Mouse (Mus musculus) MEL (cell line): ENCODE data around the gene Tfdp2. TPM values are rescaled to one million over a fixed set of nuclear protein-coding genes. Genes with fewer than 3 reads are reported as not detected.

Experiments used
- DNase-seq: peaks from one replicate; pipeline ENCODE4 v3.0.0; 2011; ENCODE audit warnings: low read depth, low spot score
- H3K27ac ChIP-seq: 2 replicates; pipeline ENCODE4 v1.5.1; 2012; ENCODE audit warnings: low read depth, mild to moderate bottlenecking, control low read depth, low read length, moderate library complexity; ENCODE audit not compliant: control insufficient read depth
- H3K27me3 ChIP-seq, 2 experiments: fragments of 150-350 bp in 1 of 2; sonication (generic) in 1 of 2; 2 replicates each; pipeline ENCODE4 v1.6.1; 2012; ENCODE audit warnings: low read length in 2 of 2, mild to moderate bottlenecking in 2 of 2, improper control_type of control experiment in 1 of 2, moderate library complexity in 1 of 2; ENCODE audit not compliant: insufficient read depth in 2 of 2, control insufficient read depth in 1 of 2
- H3K36me3 ChIP-seq, 2 experiments: 2 replicates each; pipeline ENCODE4 v1.6.1; 2012 to 2014; ENCODE audit warnings: low read length in 2 of 2, improper control_type of control experiment in 1 of 2, inconsistent platforms in 1 of 2, mild to moderate bottlenecking in 1 of 2; ENCODE audit not compliant: insufficient read depth in 2 of 2, control insufficient read depth in 1 of 2
- H3K4me1 ChIP-seq, 2 experiments: fragments of 150-350 bp in 1 of 2; sonication (generic) in 1 of 2; 2 replicates each; pipeline ENCODE4 v1.6.1; 2012; ENCODE audit warnings: low read length in 2 of 2, improper control_type of control experiment in 1 of 2, mild to moderate bottlenecking in 1 of 2; ENCODE audit not compliant: insufficient read depth in 2 of 2, control insufficient read depth in 1 of 2
- H3K4me3 ChIP-seq, 2 experiments: fragments of 150-350 bp in 1 of 2; sonication (generic) in 1 of 2; 2 replicates each; pipeline ENCODE4 v1.5.1; 2012; ENCODE audit warnings: low read depth in 2 of 2, low read length in 2 of 2, mild to moderate bottlenecking in 2 of 2, moderate library complexity in 2 of 2, control low read depth in 1 of 2, improper control_type of control experiment in 1 of 2; ENCODE audit not compliant: control insufficient read depth in 1 of 2, insufficient read depth in 1 of 2
- H3K79me2 ChIP-seq: 2 replicates; pipeline ENCODE4 v1.6.1; 2012; ENCODE audit warnings: mild to moderate bottlenecking, low read length, moderate library complexity; ENCODE audit not compliant: control insufficient read depth, poor library complexity, insufficient read depth
- H3K9ac ChIP-seq: 2 replicates; pipeline ENCODE4 v1.6.1; 2012; ENCODE audit warnings: low read depth, mild to moderate bottlenecking, control low read depth, low read length, moderate library complexity; ENCODE audit not compliant: control insufficient read depth, poor library complexity, severe bottlenecking
- H3K9me3 ChIP-seq: fragments of 150-350 bp; sonication (generic); replicated peaks from 2 replicates; pipeline ENCODE4 v1.6.1; 2012; ENCODE audit warnings: mild to moderate bottlenecking, low read length, improper control_type of control experiment, moderate library complexity; ENCODE audit not compliant: insufficient read depth
- BHLHE40 ChIP-seq: IDR thresholded peaks from 2 replicates; pipeline ENCODE4 v1.6.1; 2012; ENCODE audit warnings: low read depth, mild to moderate bottlenecking, inconsistent platforms, low read length, improper control_type of control experiment, borderline replicate concordance
- CHD2 ChIP-seq: IDR thresholded peaks from 2 replicates; pipeline ENCODE4 v1.6.1; 2011; ENCODE audit warnings: low read length, improper control_type of control experiment
- ETS1 ChIP-seq: IDR thresholded peaks from 2 replicates; pipeline ENCODE4 v1.6.1; 2012; ENCODE audit warnings: low read depth, mild to moderate bottlenecking, inconsistent platforms, low read length, improper control_type of control experiment, moderate library complexity
- GABPA ChIP-seq: IDR thresholded peaks from 2 replicates; pipeline ENCODE4 v1.6.1; 2012; ENCODE audit warnings: low read depth, mild to moderate bottlenecking, inconsistent platforms, low read length, improper control_type of control experiment, moderate library complexity
- GATA1 ChIP-seq: IDR thresholded peaks from 2 replicates; pipeline ENCODE4 v1.6.1; 2011; ENCODE audit warnings: low read depth, low read length, improper control_type of control experiment
- HCFC1 ChIP-seq: IDR thresholded peaks from 2 replicates; pipeline ENCODE4 v1.6.1; 2012; ENCODE audit warnings: low read depth, mild to moderate bottlenecking, inconsistent platforms, low read length, improper control_type of control experiment, moderate library complexity
- JUND ChIP-seq: IDR thresholded peaks from 2 replicates; pipeline ENCODE4 v1.6.1; 2011; ENCODE audit warnings: low read depth, mild to moderate bottlenecking, improper control_type of control experiment, low read length
- KAT2A ChIP-seq: conservative IDR thresholded peaks from 2 replicates; pipeline ENCODE4 v1.6.1; 2012; ENCODE audit warnings: low read depth, low read length, improper control_type of control experiment, inconsistent platforms
- MAFK ChIP-seq: IDR thresholded peaks from 2 replicates; pipeline ENCODE4 v1.6.1; 2011; ENCODE audit warnings: low read depth, mild to moderate bottlenecking, low read length, improper control_type of control experiment, borderline replicate concordance
- MAX ChIP-seq: IDR thresholded peaks from 2 replicates; pipeline ENCODE4 v1.6.1; 2011; ENCODE audit warnings: low read length, improper control_type of control experiment
- MAZ ChIP-seq: IDR thresholded peaks from 2 replicates; pipeline ENCODE4 v1.6.1; 2012; ENCODE audit warnings: low read depth, mild to moderate bottlenecking, inconsistent platforms, low read length, improper control_type of control experiment
- MEF2A ChIP-seq: IDR thresholded peaks from 2 replicates; pipeline ENCODE4 v1.6.1; 2014; ENCODE audit warnings: low read depth, mild to moderate bottlenecking, inconsistent platforms, low read length, improper control_type of control experiment; ENCODE audit not compliant: poor library complexity, insufficient replicate concordance, severe bottlenecking; ENCODE audit errors: extremely low read depth
- MXI1 ChIP-seq: IDR thresholded peaks from 2 replicates; pipeline ENCODE4 v1.6.1; 2011; ENCODE audit warnings: mild to moderate bottlenecking, low read depth, low read length, improper control_type of control experiment
- POLR2A ChIP-seq, 2 experiments: IDR thresholded peaks; 2 replicates each; pipeline ENCODE4 v1.6.1; 2011 to 2012; ENCODE audit warnings: low read length in 2 of 2, mild to moderate bottlenecking in 2 of 2, control low read depth in 1 of 2, improper control_type of control experiment in 1 of 2, low read depth in 1 of 2, moderate library complexity in 1 of 2; ENCODE audit not compliant: control insufficient read depth in 1 of 2, insufficient read depth in 1 of 2, poor library complexity in 1 of 2
- POLR2AphosphoS2 ChIP-seq: IDR thresholded peaks from 2 replicates; pipeline ENCODE4 v1.6.1; 2011; ENCODE audit warnings: low read length, improper control_type of control experiment
- POLR2AphosphoS5 ChIP-seq: IDR thresholded peaks from 2 replicates; pipeline ENCODE4 v1.6.1; 2012; ENCODE audit warnings: low read depth, borderline replicate concordance, mild to moderate bottlenecking, inconsistent platforms, low read length, moderate library complexity, mixed read lengths
- RCOR1 ChIP-seq: IDR thresholded peaks from 2 replicates; pipeline ENCODE4 v1.6.1; 2012; ENCODE audit warnings: low read depth, mild to moderate bottlenecking, inconsistent platforms, low read length, improper control_type of control experiment
- TAL1 ChIP-seq: IDR thresholded peaks from 2 replicates; pipeline ENCODE4 v1.6.1; 2012; ENCODE audit warnings: mild to moderate bottlenecking, inconsistent platforms, low read length, moderate library complexity, mixed read lengths
- TBP ChIP-seq: IDR thresholded peaks from 2 replicates; pipeline ENCODE4 v1.8.0; 2011; ENCODE audit warnings: low read depth, low read length, improper control_type of control experiment
- UBTF ChIP-seq: IDR thresholded peaks from 2 replicates; pipeline ENCODE4 v1.6.1; 2012; ENCODE audit warnings: low read depth, mild to moderate bottlenecking, inconsistent platforms, low read length, improper control_type of control experiment, moderate library complexity, borderline replicate concordance; ENCODE audit not compliant: insufficient read depth
- USF1 ChIP-seq: IDR thresholded peaks from 2 replicates; pipeline ENCODE4 v1.6.1; 2014; ENCODE audit warnings: low read depth, mild to moderate bottlenecking, inconsistent platforms, low read length, improper control_type of control experiment, moderate library complexity
- ZC3H11A ChIP-seq: IDR thresholded peaks from 2 replicates; pipeline ENCODE4 v1.6.1; 2012; ENCODE audit warnings: low read depth, mild to moderate bottlenecking, inconsistent platforms, low read length, improper control_type of control experiment
- ZKSCAN1 ChIP-seq: IDR thresholded peaks from 2 replicates; pipeline ENCODE4 v1.6.1; 2012; ENCODE audit warnings: low read depth, mild to moderate bottlenecking, inconsistent platforms, low read length, improper control_type of control experiment, moderate library complexity
- ZMIZ1 ChIP-seq: IDR thresholded peaks from 2 replicates; pipeline ENCODE4 v1.6.1; 2012; ENCODE audit warnings: low read depth, mild to moderate bottlenecking, inconsistent platforms, low read length, improper control_type of control experiment, moderate library complexity
- polyA plus RNA-seq, 2 experiments: library from polyadenylated mRNA; stranded (reverse) in 1 of 2; unstranded in 1 of 2; fragments of >175 nt in 1 of 2; fragments of >200 nt in 1 of 2; gene quantifications; 2 replicates each; pipeline versions ENCODE4 v1.2.1 to v1.2.4; 2012; ENCODE audit warnings: low replicate concordance in 2 of 2, low read depth in 1 of 2; ENCODE audit not compliant: insufficient read length in 2 of 2, insufficient read depth in 1 of 2, missing spikeins in 1 of 2
- total RNA-seq: library from RNA; depleted of rRNA; stranded (reverse); fragments of 300-350 nt; gene quantifications from 2 replicates; pipeline ENCODE4 v1.2.3, GENCODE M21; 2012

Tfdp2 gene
- total and polyA plus RNA-seq, 3 experiments = 7.7 to 15.4 TPM; not detected in 1

- DNase-seq = no peak
- Histone ChIP-seq H3K27ac (no peak overlapping the region), H3K79me2 (no peaks in the 10 kb centered on the region), H3K4me1 (no peaks in the 10 kb centered on the region), H3K9ac (no peak overlapping the region), H3K27me3 (no peaks in the 10 kb centered on the region), H3K36me3 (no peaks in the 10 kb centered on the region), H3K4me3 (no peak overlapping the region), H3K9me3 (no peaks in the 10 kb centered on the region)
- TF ChIP-seq MAZ (no peak), ZKSCAN1 (no peak), ETS1 (no peak), GABPA (no peak), TAL1 (no peak), MEF2A (no peak), MAX (no peak), MAFK (no peak)
Measured at GRCm38 (mm10) chr9:96312074-96312473, 116.0 kb downstream of the Tfdp2 start.

GRCm38 (mm10) chr9:96319333-96319732 is 123.3 kb downstream of the Tfdp2 start:
- Histone ChIP-seq H3K9me3 (no peaks in the 10 kb centered on the region), H3K27ac (no peak overlapping the region), H3K4me3 (no peak overlapping the region), H3K27me3 (no peaks in the 10 kb centered on the region), H3K9ac (no peak overlapping the region), H3K79me2 (no peaks in the 10 kb centered on the region), H3K36me3 (no peaks in the 10 kb centered on the region), H3K4me1 (no peaks in the 10 kb centered on the region)
- no peak for DNase-seq
- no peak for TF ChIP-seq POLR2AphosphoS5
- no peak for TF ChIP-seq HCFC1
- TF ChIP-seq UBTF = no peak
- TF ChIP-seq USF1 = no peak
- TF ChIP-seq POLR2AphosphoS2 = no peak
- TF ChIP-seq TBP = no peak
- TF ChIP-seq MXI1 = no peak

GRCm38 (mm10) chr9:96320551-96320980 is 124.5 kb downstream of the Tfdp2 start:
- Histone ChIP-seq H3K27ac (no peak overlapping the region), H3K36me3 (no peaks in the 10 kb centered on the region), H3K27me3 (no peaks in the 10 kb centered on the region), H3K9ac (no peak overlapping the region), H3K4me1 (no peaks in the 10 kb centered on the region), H3K79me2 (no peaks in the 10 kb centered on the region), H3K9me3 (no peaks in the 10 kb centered on the region), H3K4me3 (no peak overlapping the region)
- TF ChIP-seq CHD2 = no peak
- no peak for TF ChIP-seq GATA1
- no peak for TF ChIP-seq UBTF
- no peak for TF ChIP-seq MEF2A
- TF ChIP-seq POLR2AphosphoS5 = no peak
- TF ChIP-seq POLR2A (IDR thresholded peaks at IDR 0.05; ENCODE audit: control insufficient read depth in 1 of 2, insufficient read depth in 1 of 2, low read depth in 1 of 2, low read length in 2 of 2, poor library complexity in 1 of 2) = no peak
- no peak for TF ChIP-seq BHLHE40
- no peak for TF ChIP-seq KAT2A
- no peak for TF ChIP-seq ZMIZ1
- TF ChIP-seq RCOR1 = no peak
- TF ChIP-seq TBP = no peak
- no peak for TF ChIP-seq JUND
- TF ChIP-seq POLR2AphosphoS2 = no peak
- TF ChIP-seq ZC3H11A = no peak
- TF ChIP-seq ZKSCAN1 = no peak
- TF ChIP-seq ETS1 = no peak
- no peak for DNase-seq
